Mouse (Mus musculus) olfactory bulb, adult 2 months (tissue): Measurements from ENCODE around the gene Fto.

Experiments used
- CTCF ChIP-seq: fragments of 200-500 bp; IDR thresholded peaks from 2 replicates; pipeline ENCODE4 v1.5.1; 2012; ENCODE audit warnings: low read depth, mild to moderate bottlenecking, low read length, moderate library complexity; ENCODE audit not compliant: insufficient read depth
- POLR2A ChIP-seq: fragments of 200-500 bp; IDR thresholded peaks from 2 replicates; pipeline ENCODE4 v1.6.1; 2012; ENCODE audit warnings: mild to moderate bottlenecking, low read depth, low read length, moderate library complexity; ENCODE audit not compliant: insufficient read depth

GRCm38 (mm10) chr8:91395340-91396055 is 82.2 kb downstream of the Fto start:
- TF ChIP-seq CTCF = no peak
- TF ChIP-seq POLR2A = no peak
